Mouse (Mus musculus): ENCODE results near the gene Ago3.

- TF ChIP-seq POLR2A (IDR thresholded peaks at IDR 0.05; ENCODE audit: low read depth, low read length) (no peak), UBTF (IDR thresholded peaks at IDR 0.05; ENCODE audit: low read depth, low read length) (no peak), GABPA (IDR thresholded peaks at IDR 0.05; ENCODE audit: insufficient replicate concordance, low read depth, low read length) (no peak), MYC (IDR thresholded peaks at IDR 0.05; ENCODE audit: low read depth, low read length) (no peak), CTCF (conservative IDR thresholded peaks at IDR 0.05 in 1 of 2, IDR thresholded peaks at IDR 0.05 in 1 of 2; ENCODE audit: low read depth in 2 of 2, low read length in 2 of 2) (no peak)
Observed at GRCm38 (mm10) chr4:126326036-126326435, 103.3 kb downstream of the Ago3 start.

Measured in CH12.LX (cell line).